Mouse (Mus musculus) kidney, postnatal 0 days (tissue): ENCODE results near the gene Papola. TPM values are rescaled to one million over a fixed set of nuclear protein-coding genes. Genes with fewer than 3 reads are reported as not detected.

ENCODE experiments used
- ATAC-seq: fragments of 200-750 bp; cut with Nextera tagmentation; replicated peaks from 2 replicates; pipeline ENCODE4 v1.8.0; 2017; ENCODE audit warnings: low read depth, moderate number of reproducible peaks, moderate TSS enrichment, moderate library complexity; ENCODE audit not compliant: low FRiP score
- DNase-seq: peaks from one replicate; pipeline ENCODE4 v3.0.0-alpha.2; 2016; ENCODE audit warnings: low spot score
- H3K27ac ChIP-seq: fragments of 300-500 bp; sonication (generic); 2 replicates; pipeline ENCODE4 v1.5.1; 2014; ENCODE audit warnings: mild to moderate bottlenecking
- H3K27me3 ChIP-seq: fragments of 300-500 bp; sonication (generic); 2 replicates; pipeline ENCODE4 v1.6.1; 2014; ENCODE audit warnings: low read length, mixed read lengths; ENCODE audit not compliant: insufficient read depth
- H3K36me3 ChIP-seq: fragments of 300-500 bp; sonication (generic); 2 replicates; pipeline ENCODE4 v1.6.1; 2014; ENCODE audit warnings: low read length, mixed read lengths; ENCODE audit not compliant: insufficient read depth
- H3K4me1 ChIP-seq: fragments of 300-500 bp; sonication (generic); replicated peaks from 2 replicates; pipeline ENCODE4 v1.6.1; 2014; ENCODE audit warnings: antibody characterized with exemption, low read length, mixed read lengths; ENCODE audit not compliant: insufficient read depth
- H3K4me2 ChIP-seq: fragments of 300-500 bp; sonication (generic); 2 replicates; pipeline ENCODE4 v1.6.1; 2014; ENCODE audit warnings: mild to moderate bottlenecking, low read length, moderate library complexity, mixed read lengths
- H3K4me3 ChIP-seq: fragments of 300-500 bp; sonication (generic); replicated peaks from 2 replicates; pipeline ENCODE4 v1.5.1; 2014; ENCODE audit warnings: low read depth, low read length
- H3K9ac ChIP-seq: fragments of 300-500 bp; sonication (generic); 2 replicates; pipeline ENCODE4 v1.6.1; 2014; ENCODE audit warnings: low read depth, low read length
- H3K9me3 ChIP-seq: fragments of 300-500 bp; sonication (generic); replicated peaks from 2 replicates; pipeline ENCODE4 v1.6.1; 2016; ENCODE audit warnings: low read length, inconsistent platforms, mixed read lengths
- CTCF ChIP-seq: IDR thresholded peaks from 2 replicates; pipeline ENCODE4 v1.5.1; 2016; ENCODE audit warnings: antibody characterized with exemption, low read depth, mild to moderate bottlenecking, moderate library complexity
- WGBS: fragments of 180-500 bp; shearing (Covaris S2); extraction: QIAGEN DNeasy Blood & Tissue Kit; methylation state at CpG from one replicate; pipeline ENCODE4 v1.1.7; 2014; 5-methylcytosine and 5-hydroxymethylcytosine counted together
- polyA plus RNA-seq: library from polyadenylated mRNA; unstranded; fragments of >200 nt; fragmentation: Nextera tagmentation; extraction: Ambion mirVana; gene quantifications from 2 replicates; pipeline ENCODE4 v1.2.1, GENCODE M21; 2015

Gene Papola
- polyA plus RNA-seq, 1 experiment from 2014 or later, result 189 TPM

DNA sequence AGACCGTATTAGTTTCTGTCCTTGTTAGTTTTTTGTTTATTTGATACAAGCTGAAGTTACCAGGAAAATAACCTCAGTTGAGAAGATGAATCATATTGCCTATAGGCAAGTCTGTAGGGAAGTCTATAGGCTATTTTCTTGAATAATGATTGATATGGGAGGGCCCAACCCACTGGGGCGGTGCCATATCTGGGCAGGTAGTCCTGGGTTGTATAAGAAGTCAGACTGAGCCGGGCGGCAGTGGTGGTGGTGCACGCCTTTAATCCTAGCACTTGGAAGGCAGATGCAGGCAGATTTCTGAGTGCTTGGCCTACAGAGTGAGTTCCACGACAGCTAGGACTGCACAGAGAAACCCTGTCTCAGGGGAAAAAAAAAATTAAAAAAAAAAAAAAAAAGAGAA is 5.4 kb downstream of the Papola start:
- no peak for DNase-seq
- Histone ChIP-seq H3K27ac (no peak overlapping the region), H3K36me3 (no peaks in the 10 kb centered on the region), H3K4me3 (no peak overlapping the region), H3K9me3 (no peaks in the 10 kb centered on the region), H3K4me2 (no peak overlapping the region), H3K4me1 (no peaks in the 10 kb centered on the region), H3K27me3 (no peaks in the 10 kb centered on the region), H3K9ac (no peak overlapping the region)
- no peak for TF ChIP-seq CTCF
- WGBS, result 93% methylated on average over 6 of the region's 6 CpGs
- no peak for ATAC-seq

DNA sequence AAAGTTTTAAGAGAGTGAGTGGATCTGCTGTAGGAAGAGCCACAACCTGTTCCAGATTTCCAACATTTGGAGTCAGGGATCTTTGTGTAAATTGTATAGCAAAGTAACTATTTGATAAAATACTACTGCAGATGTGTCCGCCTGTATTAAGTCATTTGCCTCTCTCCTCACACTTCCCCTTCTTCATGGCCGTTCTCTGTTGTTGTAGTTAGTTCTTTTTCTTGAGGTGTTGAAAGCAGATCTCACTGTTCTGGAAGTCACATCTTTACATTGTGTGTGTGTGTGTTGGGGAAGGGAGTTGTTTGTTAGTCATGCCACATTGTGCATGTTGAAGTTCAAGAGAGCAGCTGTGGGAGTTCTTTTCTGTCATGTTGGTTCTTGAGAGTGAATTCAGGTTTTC is 10.4 kb downstream of the Papola start:
- TF ChIP-seq CTCF, result no peak
- Histone ChIP-seq H3K9me3 (no peaks in the 10 kb centered on the region), H3K4me3 (no peak overlapping the region), H3K4me2 (no peak overlapping the region), H3K27me3 (no peaks in the 10 kb centered on the region), H3K27ac (no peak overlapping the region), H3K9ac (no peak overlapping the region), H3K36me3 (no peaks in the 10 kb centered on the region), H3K4me1 (no peaks in the 10 kb centered on the region)
- DNase-seq (no peak), ATAC-seq (no peak)
- 82% methylated on average over 2 of the region's 2 CpGs for WGBS

DNA sequence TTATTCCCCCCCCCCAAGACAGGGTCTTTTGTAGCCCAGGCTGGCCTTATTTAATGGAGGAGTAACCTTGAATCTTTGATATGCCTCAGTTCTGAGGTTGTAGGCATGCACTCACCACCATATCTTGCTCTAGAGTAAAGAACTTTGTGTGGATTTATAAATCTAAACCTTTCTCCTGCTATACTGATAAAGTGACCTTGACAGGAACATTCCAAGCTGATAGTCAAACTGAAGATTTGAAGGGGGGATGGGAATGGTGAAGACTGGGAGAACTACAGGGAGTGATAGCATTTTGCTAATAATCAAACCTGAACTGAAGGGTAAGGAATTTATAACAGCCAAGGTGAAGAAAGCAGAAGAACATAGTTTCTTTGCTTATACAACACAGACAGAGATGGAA is 13.5 kb downstream of the Papola start:
- Histone ChIP-seq H3K4me3 (no peak overlapping the region), H3K36me3 (no peaks in the 10 kb centered on the region), H3K9me3 (no peaks in the 10 kb centered on the region), H3K27ac (no peak overlapping the region), H3K27me3 (no peaks in the 10 kb centered on the region), H3K4me1 (no peaks in the 10 kb centered on the region), H3K9ac (no peak overlapping the region), H3K4me2 (no peak overlapping the region)
- TF ChIP-seq CTCF, result no peak
- DNase-seq (no peak), ATAC-seq (no peak)

DNA sequence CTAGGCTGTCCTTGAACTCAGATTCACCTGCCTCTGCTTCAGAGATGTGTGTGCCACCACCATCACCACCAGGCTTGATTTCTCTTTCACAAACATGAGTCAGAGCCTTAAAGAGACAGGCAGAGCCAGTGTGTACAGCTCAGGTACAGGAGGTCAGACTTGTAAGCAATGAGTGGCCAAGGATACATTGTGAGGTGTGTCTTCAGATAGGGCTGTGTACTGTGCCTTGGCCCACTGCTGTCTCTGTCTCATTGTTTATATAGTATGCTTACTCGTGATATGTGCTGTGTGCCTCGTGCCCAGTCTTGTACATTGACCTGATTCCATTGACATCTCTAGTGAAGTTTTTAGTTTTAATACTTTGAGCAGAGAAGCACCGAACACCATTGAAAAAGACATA is 21.3 kb downstream of the Papola start:
- Histone ChIP-seq H3K4me3 (no peak overlapping the region), H3K27ac (no peak overlapping the region), H3K9me3 (no peaks in the 10 kb centered on the region), H3K36me3 (peaks cover 22% of the 10 kb centered on the region; the same call in 1 of the 2 replicates), H3K4me2 (no peak overlapping the region), H3K4me1 (no peaks in the 10 kb centered on the region), H3K27me3 (no peaks in the 10 kb centered on the region), H3K9ac (no peak overlapping the region)
- 91% methylated on average over 3 of the region's 3 CpGs for WGBS
- no peak for TF ChIP-seq CTCF
- ATAC-seq (no peak), DNase-seq (no peak)

DNA sequence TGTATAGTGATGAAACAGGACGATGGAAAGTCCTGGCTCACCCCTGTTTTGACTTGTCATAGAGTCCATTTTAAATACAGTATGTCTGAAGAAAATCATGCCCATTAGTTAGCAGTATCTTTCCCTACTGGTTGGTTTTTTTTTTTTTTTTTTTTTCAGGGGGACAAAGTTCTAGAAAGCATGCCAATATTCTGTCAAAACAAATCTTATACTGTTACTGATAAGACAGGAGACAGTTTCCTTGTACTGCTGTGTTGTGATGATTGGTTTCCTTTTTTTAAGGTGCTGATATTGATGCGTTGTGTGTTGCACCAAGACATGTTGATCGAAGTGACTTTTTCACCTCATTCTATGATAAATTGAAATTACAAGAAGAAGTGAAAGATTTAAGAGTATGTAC is 21.7 kb downstream of the Papola start:
- WGBS, result 98% methylated on average over 3 of the region's 3 CpGs
- TF ChIP-seq CTCF, result no peak
- Histone ChIP-seq H3K9me3 (no peaks in the 10 kb centered on the region), H3K4me2 (no peak overlapping the region), H3K9ac (no peak overlapping the region), H3K4me3 (no peak overlapping the region), H3K27me3 (no peaks in the 10 kb centered on the region), H3K36me3 (peaks cover 22% of the 10 kb centered on the region; the same call in 1 of the 2 replicates), H3K27ac (no peak overlapping the region), H3K4me1 (no peaks in the 10 kb centered on the region)
- ATAC-seq (no peak), DNase-seq (no peak)

DNA sequence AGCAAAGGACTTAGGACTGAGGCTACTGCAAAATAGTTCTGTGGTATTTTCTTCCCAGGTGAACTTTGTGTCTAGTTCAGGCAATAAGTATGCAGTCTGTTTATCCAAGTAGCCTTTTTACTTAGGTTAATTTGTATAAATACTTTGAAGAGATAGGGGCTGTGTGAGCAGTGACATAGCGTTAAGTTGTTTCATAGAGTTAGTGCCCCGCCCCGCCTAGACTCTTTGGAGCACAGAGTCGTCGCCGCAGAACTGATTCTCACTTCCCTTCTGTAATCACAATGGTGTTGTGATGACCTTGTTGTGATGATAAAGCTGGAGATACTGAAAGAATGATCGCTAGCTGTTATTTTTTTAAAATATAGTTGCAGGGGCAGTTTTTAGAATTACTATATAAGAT is 22.9 kb downstream of the Papola start:
- peaks cover 25% of the 10 kb centered on the region; the same call in 1 of the 2 replicates for H3K36me3 ChIP-seq
- H3K9me3 ChIP-seq, result no peaks in the 10 kb centered on the region
- no peak overlapping the region for H3K4me3 ChIP-seq
- H3K4me1 ChIP-seq, result no peaks in the 10 kb centered on the region
- no peak overlapping the region for H3K27ac ChIP-seq
- ATAC-seq (no peak), DNase-seq (no peak)
- H3K27me3 ChIP-seq, result no peaks in the 10 kb centered on the region
- no peak for TF ChIP-seq CTCF
- WGBS, result 93% methylated on average over 7 of the region's 7 CpGs
- no peak overlapping the region for H3K4me2 ChIP-seq
- no peak overlapping the region for H3K9ac ChIP-seq

DNA sequence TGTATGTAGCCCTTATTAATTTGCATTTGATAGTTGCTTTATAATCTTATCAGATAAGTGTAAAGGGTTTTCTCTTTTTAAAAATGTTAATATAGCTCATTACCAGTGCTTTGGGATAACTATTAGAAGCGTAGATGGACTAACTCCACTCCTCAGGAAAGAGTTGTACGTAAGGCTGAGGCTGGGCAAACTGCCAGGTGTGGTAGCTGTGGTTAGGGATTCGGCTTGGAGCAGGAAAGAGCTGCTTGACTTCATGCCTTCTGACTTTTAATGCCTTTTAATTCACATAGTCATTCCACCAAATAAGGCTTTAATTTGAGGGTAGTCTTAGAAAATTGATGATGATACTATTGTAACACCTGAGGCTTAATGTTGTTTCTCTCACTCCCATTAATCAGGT is 24.5 kb downstream of the Papola start:
- Histone ChIP-seq H3K4me3 (no peak overlapping the region), H3K4me2 (no peak overlapping the region), H3K27ac (no peak overlapping the region), H3K4me1 (no peaks in the 10 kb centered on the region), H3K36me3 (peaks cover 28% of the 10 kb centered on the region; the same call in 1 of the 2 replicates), H3K27me3 (no peaks in the 10 kb centered on the region), H3K9me3 (no peaks in the 10 kb centered on the region), H3K9ac (no peak overlapping the region)
- no peak for TF ChIP-seq CTCF
- DNase-seq, result no peak
- ATAC-seq, result no peak
- 48% methylated on average over 3 of the region's 3 CpGs for WGBS
